Mouse (Mus musculus): ENCODE measurements around the gene Il3ra. TPM values are rescaled to one million over a fixed set of nuclear protein-coding genes. Genes with fewer than 3 reads are reported as not detected.

Gene Il3ra
- polyA plus RNA-seq, 1 experiment from 2014 or later = 3.0 TPM

- H3K36me3 ChIP-seq (ENCODE audit: control insufficient read depth, insufficient read depth, low read length) = peaks cover 5% of the 10 kb centered on the region
- peaks cover 28% of the 10 kb centered on the region for H3K9me3 ChIP-seq (ENCODE audit: control insufficient read depth, low read length)
- no peak overlapping the region for H3K4me2 ChIP-seq (ENCODE audit: low read length)
- H3K27me3 ChIP-seq (replicated peaks; ENCODE audit: control insufficient read depth, insufficient read depth, low read length) = no peaks in the 10 kb centered on the region
- H3K4me1 ChIP-seq (ENCODE audit: control insufficient read depth, insufficient read depth, low read depth, low read length) = no peaks in the 10 kb centered on the region
- H3K4me3 ChIP-seq (ENCODE audit: low read length) = no peak overlapping the region
- H3K9ac ChIP-seq (ENCODE audit: low read depth, low read length) = no peak overlapping the region
- no peak overlapping the region for H3K27ac ChIP-seq (ENCODE audit: low read depth, low read length)
- no peak; the same call in 1 of the 2 replicates for ATAC-seq
- 48% methylated on average over 8 of the region's 8 CpGs for WGBS
Measured at GRCm38 (mm10) chr14:14353740-14354510, 7.8 kb downstream of the Il3ra start.

- H3K27ac ChIP-seq (ENCODE audit: low read depth, low read length) = no peak overlapping the region
- H3K4me1 ChIP-seq (ENCODE audit: control insufficient read depth, insufficient read depth, low read depth, low read length) = no peaks in the 10 kb centered on the region
- no peaks in the 10 kb centered on the region; the same call in 1 of the 2 replicates for H3K36me3 ChIP-seq (ENCODE audit: control insufficient read depth, insufficient read depth, low read length)
- WGBS = 54% methylated on average over 13 of the region's 13 CpGs
- no peak overlapping the region for H3K4me2 ChIP-seq (ENCODE audit: low read length)
- no peak for ATAC-seq
- H3K4me3 ChIP-seq (ENCODE audit: low read length) = no peak overlapping the region
- peaks cover 20% of the 10 kb centered on the region; the same call in 1 of the 2 replicates for H3K9me3 ChIP-seq (ENCODE audit: control insufficient read depth, low read length)
- H3K9ac ChIP-seq (ENCODE audit: low read depth, low read length) = no peak overlapping the region
- H3K27me3 ChIP-seq (replicated peaks; ENCODE audit: control insufficient read depth, insufficient read depth, low read length) = no peaks in the 10 kb centered on the region
Measured at GRCm38 (mm10) chr14:14354511-14355359, 8.7 kb downstream of the Il3ra start.

GRCm38 (mm10) chr14:14355360-14355646, 9.2 kb downstream of the Il3ra start:
- no peaks in the 10 kb centered on the region for H3K36me3 ChIP-seq (ENCODE audit: control insufficient read depth, insufficient read depth, low read length)
- WGBS = 98% methylated on average over 8 of the region's 8 CpGs
- ATAC-seq = no peak

GRCm38 (mm10) chr14:14395535-14395934, 49.5 kb downstream of the Il3ra start:
- H3K27ac ChIP-seq (ENCODE audit: low read depth, low read length) = no peak overlapping the region
- WGBS = 83% methylated on average over 1 of the region's 1 CpGs
- no peak overlapping the region for H3K4me3 ChIP-seq (ENCODE audit: low read length)
- H3K4me2 ChIP-seq (ENCODE audit: low read length) = no peak overlapping the region
- H3K4me1 ChIP-seq (ENCODE audit: control insufficient read depth, insufficient read depth, low read depth, low read length) = no peaks in the 10 kb centered on the region
- H3K27me3 ChIP-seq (replicated peaks; ENCODE audit: control insufficient read depth, insufficient read depth, low read length) = no peaks in the 10 kb centered on the region
- no peaks in the 10 kb centered on the region for H3K36me3 ChIP-seq (ENCODE audit: control insufficient read depth, insufficient read depth, low read length)
- no peak overlapping the region for H3K9ac ChIP-seq (ENCODE audit: low read depth, low read length)
- ATAC-seq = peak; percentile 60; the same call in 1 of the 2 replicates
- no peaks in the 10 kb centered on the region for H3K9me3 ChIP-seq (ENCODE audit: control insufficient read depth, low read length)

More at GRCm38 (mm10) chr14:14355360-14355646, 9.2 kb downstream of the Il3ra start:
- H3K27ac ChIP-seq (ENCODE audit: low read depth, low read length) = no peak overlapping the region
- H3K4me3 ChIP-seq (ENCODE audit: low read length) = no peak overlapping the region
- no peak overlapping the region for H3K4me2 ChIP-seq (ENCODE audit: low read length)
- H3K27me3 ChIP-seq (replicated peaks; ENCODE audit: control insufficient read depth, insufficient read depth, low read length) = no peaks in the 10 kb centered on the region
- no peak overlapping the region for H3K9ac ChIP-seq (ENCODE audit: low read depth, low read length)
- H3K4me1 ChIP-seq (ENCODE audit: control insufficient read depth, insufficient read depth, low read depth, low read length) = no peaks in the 10 kb centered on the region
- peaks cover 14% of the 10 kb centered on the region; the same call in 1 of the 2 replicates for H3K9me3 ChIP-seq (ENCODE audit: control insufficient read depth, low read length)

GRCm38 (mm10) chr14:14400998-14401397, 54.9 kb downstream of the Il3ra start, which contains the start of gene Olfr721-ps1:
Gene Olfr721-ps1 (plus strand): TSS chr14:14401298.
- H3K4me3 ChIP-seq (ENCODE audit: low read length) = no peak within 1 kb of the TSS
- no peaks in the 10 kb centered on the region for H3K9me3 ChIP-seq (ENCODE audit: control insufficient read depth, low read length)
- no peak within 1 kb of the TSS for H3K9ac ChIP-seq (ENCODE audit: low read depth, low read length)
- no peaks in the 10 kb centered on the region for H3K36me3 ChIP-seq (ENCODE audit: control insufficient read depth, insufficient read depth, low read length)
- WGBS = 88% methylated on average over 2 of the region's 2 CpGs
- H3K4me2 ChIP-seq (ENCODE audit: low read length) = no peak within 1 kb of the TSS
- H3K27me3 ChIP-seq (replicated peaks; ENCODE audit: control insufficient read depth, insufficient read depth, low read length) = no peaks in the 10 kb centered on the region
- no peak for ATAC-seq
- H3K27ac ChIP-seq (ENCODE audit: low read depth, low read length) = no peak within 1 kb of the TSS
- no peaks in the 10 kb centered on the region for H3K4me1 ChIP-seq (ENCODE audit: control insufficient read depth, insufficient read depth, low read depth, low read length)

Other genes starting within 250 kb of the Il3ra start
- 244 and 245 TPM in 2 replicates for gene Psmd6, start 225.3 kb upstream of the Il3ra start, polyA plus RNA-seq (2015; fragmentation: Nextera tagmentation; extraction: Ambion mirVana)
- gene Olfr720, start 159.4 kb upstream of the Il3ra start, polyA plus RNA-seq (2015; fragmentation: Nextera tagmentation; extraction: Ambion mirVana) = not detected in 2 replicates
- gene Olfr31, start 23.4 kb upstream of the Il3ra start, polyA plus RNA-seq (2015; fragmentation: Nextera tagmentation; extraction: Ambion mirVana) = 0.11 TPM in 1 of 2 replicates, not detected in the other
- not detected in 2 replicates for gene Olfr721-ps1, start 55.0 kb downstream of the Il3ra start, polyA plus RNA-seq (2015; fragmentation: Nextera tagmentation; extraction: Ambion mirVana)

Measured in hindbrain, embryonic 16.5 days (tissue).